Mouse (Mus musculus) kidney, adult 2 months (tissue): ENCODE results near the gene Gm3045.

ENCODE experiments used
- CTCF ChIP-seq: fragments of 200-500 bp; conservative IDR thresholded peaks from 2 replicates; pipeline ENCODE4 v1.5.1; 2011; ENCODE audit warnings: low read depth, mild to moderate bottlenecking, control low read depth, low read length, moderate library complexity, mixed read lengths; ENCODE audit not compliant: insufficient read depth, insufficient read length
- POLR2A ChIP-seq: fragments of 200-500 bp; IDR thresholded peaks from one replicate; pipeline ENCODE4 v1.6.1; 2011; ENCODE audit warnings: low read depth, low read length, control low read depth

DNA sequence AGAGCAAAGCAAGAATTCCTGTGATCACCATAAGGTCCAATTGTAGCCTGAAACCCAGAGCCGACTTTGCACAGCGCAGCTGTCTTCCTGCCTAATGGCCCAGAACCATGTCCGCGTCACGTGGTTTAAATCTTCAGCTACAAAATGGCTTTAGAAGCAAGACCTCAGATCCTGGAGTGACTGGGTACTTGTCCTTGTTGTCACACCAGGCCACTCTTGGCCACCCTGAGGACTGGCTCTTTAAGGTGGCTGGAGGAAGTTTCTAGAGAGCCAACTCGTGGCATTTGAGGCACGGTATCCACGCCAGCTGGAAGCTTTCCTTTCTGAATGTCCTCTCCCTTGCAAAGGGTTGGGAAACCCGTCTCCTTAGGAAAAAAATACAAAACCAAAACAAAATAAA is 45.6 kb downstream of the Gm3045 start:
- no peak for TF ChIP-seq CTCF
- no peak for TF ChIP-seq POLR2A
